Mouse (Mus musculus): ENCODE data around the gene Opn3.

DNA sequence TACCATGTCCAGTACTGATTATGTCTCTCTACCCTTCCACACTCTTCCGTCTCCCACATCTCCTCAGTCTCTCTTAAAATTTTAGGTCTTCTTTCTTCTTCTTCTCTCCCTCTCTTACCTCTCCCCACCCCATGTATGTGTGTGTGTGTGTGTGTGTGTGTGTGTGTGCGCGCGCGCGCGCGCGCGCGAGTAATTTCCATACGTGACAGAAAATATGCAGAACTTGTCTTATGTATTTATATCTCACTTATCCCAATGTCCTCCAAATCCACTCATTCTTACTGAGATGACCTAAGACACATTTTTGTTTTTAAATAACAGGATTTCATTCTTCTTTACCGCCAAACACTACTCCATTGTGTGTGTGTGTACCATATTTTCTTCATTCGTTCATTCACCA lies 60.1 kb downstream of the Opn3 start:
- TF ChIP-seq POLR2A (IDR thresholded peaks at IDR 0.05; ENCODE audit: low read depth, low read length) (no peak), CTCF (IDR thresholded peaks at IDR 0.05; ENCODE audit: extremely low read depth, insufficient read depth, insufficient read length, insufficient replicate concordance) (no peak)
